Mouse (Mus musculus) embryo, embryonic 10.5 days (tissue): Measurements from ENCODE around the gene Trim45.

Experiments
- DNase-seq: peaks from one replicate; pipeline ENCODE4 v3.0.0-alpha.2; 2015; ENCODE audit warnings: low spot score

Gene Trim45

GRCm38 (mm10) chr3:100931332-100932076 lies 9.5 kb downstream of the Trim45 start:
- no peak for DNase-seq

GRCm38 (mm10) chr3:100932077-100932944 lies 10.3 kb downstream of the Trim45 start:
- peak; percentile 23 for DNase-seq

DNA sequence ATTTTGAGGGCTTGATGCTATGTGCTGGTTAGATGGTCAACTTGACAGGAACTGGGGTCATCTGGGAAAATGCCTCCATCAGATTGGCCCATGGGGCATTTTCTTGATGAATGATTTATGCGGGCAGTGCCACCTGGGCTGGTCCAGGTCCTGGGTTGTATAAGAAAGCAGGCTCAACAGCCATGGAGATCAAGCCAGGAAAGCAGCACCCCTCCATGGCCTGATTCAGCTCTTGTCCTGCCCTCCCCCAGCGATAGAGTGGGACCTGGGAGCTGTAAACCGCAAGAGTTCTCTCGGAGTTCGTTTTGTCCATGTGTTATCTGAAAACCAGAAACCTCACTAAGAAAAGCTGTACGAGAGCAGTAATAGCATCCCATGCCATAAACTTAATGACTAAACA lies 13.5 kb downstream of the Trim45 start:
- DNase-seq, result no peak

DNA sequence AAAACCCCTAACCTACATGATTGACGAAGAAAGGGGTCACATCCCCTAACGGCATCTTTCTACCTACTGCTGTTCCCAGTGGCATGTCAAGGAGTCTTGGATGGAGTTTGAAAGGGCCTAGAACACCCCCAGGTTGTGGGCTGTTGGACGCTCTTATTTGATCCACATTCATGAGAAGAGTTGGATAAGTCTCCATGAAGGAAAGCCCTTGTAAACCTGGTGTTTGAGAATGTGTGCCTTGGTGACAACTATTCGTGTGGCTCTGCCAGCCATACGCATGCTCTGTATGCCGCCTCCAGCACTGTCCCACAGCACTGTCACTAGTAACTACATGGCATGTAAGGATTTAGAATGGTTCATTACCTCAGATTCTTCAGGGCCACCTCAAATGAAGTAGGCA lies 14.2 kb downstream of the Trim45 start:
- DNase-seq, result no peak

GRCm38 (mm10) chr3:100938211-100938610 lies 16.2 kb downstream of the Trim45 start:
- DNase-seq, result no peak

- DNase-seq, result no peak
Measured at GRCm38 (mm10) chr3:100940496-100941037, 18.6 kb downstream of the Trim45 start.

DNA sequence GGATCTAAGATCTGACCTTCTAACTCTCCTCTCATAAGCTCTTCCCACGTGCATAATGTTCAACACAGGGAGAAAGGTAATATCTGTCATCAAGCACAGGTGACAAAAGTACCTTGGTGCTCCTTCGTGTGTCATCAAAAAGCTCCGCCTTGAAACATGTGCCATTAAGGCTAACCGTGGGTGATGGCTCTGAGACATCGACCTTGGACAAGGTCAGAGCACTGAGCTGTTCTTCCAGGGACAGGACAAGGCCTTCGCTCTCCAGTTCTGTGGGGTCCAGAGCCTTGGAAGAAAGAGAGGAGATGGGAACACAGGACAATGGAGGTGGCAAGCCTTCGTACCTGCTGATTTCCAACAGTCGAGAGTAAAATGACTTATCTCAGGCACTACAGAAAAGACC lies 25.3 kb downstream of the Trim45 start:
- DNase-seq, result no peak

DNA sequence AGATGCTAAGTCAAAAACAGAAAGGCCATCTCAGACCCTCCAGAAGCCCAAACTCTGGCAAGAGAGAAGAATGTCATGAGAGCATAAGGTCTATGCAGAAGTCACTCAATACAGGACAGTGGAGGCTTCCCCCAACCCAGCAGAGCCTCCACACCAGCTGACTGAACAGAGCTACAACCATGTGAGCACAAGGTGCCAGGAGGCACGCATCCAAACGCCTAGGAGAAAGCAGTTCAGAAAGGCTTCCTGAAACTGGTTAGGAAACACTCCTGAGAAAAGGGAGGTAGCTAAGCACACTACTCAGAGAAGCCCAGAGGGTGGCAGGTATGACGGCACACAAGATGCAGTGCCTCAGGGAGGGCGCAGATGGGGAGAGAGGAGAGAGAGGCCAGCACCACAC lies 29.5 kb downstream of the Trim45 start:
- no peak for DNase-seq

- peak; percentile 25 for DNase-seq
Measured at GRCm38 (mm10) chr3:100954616-100955015, 32.6 kb downstream of the Trim45 start.

- DNase-seq, result no peak
Measured at GRCm38 (mm10) chr3:100961007-100961406, 39.0 kb downstream of the Trim45 start.

GRCm38 (mm10) chr3:100961501-100961900 lies 39.5 kb downstream of the Trim45 start:
- DNase-seq, result no peak

GRCm38 (mm10) chr3:100963849-100964542 lies 42.0 kb downstream of the Trim45 start:
- DNase-seq, result peak; percentile 69

DNA sequence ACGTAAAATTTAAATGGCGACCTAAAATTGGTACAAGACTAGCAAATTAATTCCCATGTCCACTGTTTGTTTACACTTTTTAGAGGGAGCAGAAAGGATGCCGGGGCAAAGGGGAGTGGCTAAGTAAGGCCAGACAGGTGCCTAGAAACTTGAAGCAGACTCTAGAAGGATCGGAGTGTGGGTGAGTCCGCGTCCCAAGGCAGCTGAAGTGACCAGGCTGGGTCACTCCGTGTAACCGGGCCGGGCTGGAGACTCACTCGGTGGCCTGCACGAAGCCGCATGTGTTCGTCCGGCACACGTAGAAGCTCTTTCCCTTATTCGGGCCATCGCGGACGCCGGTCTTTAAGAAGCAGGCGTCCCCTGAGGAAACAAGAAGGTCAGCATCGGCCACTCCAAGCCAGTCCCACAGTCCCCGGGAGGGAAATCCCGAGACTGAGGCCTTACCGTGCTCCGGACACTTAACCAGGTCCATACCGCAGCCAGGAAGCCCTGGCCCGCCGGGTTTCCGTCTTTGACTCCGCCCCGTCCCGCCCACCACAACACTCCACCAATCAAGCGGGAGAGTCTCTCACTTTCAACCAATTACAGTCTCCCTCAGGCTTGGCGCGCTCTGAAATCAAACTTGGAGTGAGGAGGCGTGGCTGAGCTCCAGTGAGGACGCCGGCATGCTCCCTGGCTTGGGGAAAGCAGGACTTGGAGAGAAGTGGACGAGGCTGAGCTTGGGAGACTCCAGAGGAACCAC lies 47.3 kb downstream of the Trim45 start, which contains the start of gene Ttf2:
Ttf2 (minus strand) TSS at position 488 of the 742 bp plus-strand sequence.
- peak; percentile 98 for DNase-seq

DNA sequence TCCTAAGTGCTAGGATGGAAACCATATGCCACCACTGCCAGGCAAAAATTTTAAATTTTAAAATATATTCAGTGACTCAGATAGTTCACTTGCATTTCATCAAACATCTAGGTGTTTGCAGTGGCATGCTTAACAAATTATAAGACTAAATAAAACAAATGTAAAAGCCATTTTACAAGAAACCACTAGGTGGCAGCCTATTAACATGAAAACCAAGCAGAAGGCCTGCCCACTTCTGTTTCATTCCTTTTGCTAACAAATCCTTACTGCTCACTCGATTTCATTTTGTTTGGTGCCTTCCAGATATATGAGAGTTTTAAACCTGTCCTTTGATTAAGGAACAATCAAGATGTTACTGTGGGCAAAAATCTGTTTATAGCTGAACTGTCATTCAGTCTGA lies 51.9 kb downstream of the Trim45 start:
- DNase-seq, result peak; percentile 81

GRCm38 (mm10) chr3:100979290-100979689 lies 57.3 kb downstream of the Trim45 start:
- DNase-seq, result no peak
